Mouse (Mus musculus) heart, embryonic 14.5 days (tissue): ENCODE data around the gene Efna1. TPM values are rescaled to one million over a fixed set of nuclear protein-coding genes. Genes with fewer than 3 reads are reported as not detected.
A peak's percentile ranks its signal among the peaks of the same experiment; 100 is the strongest.

Source experiments
- ATAC-seq: fragments of 200-750 bp; cut with Nextera tagmentation; 2 replicates; pipeline ENCODE4 v1.8.0; 2017; ENCODE audit warnings: low read depth, moderate TSS enrichment; ENCODE audit not compliant: insufficient number of reproducible peaks, insufficient read depth, low FRiP score
- H3K27ac ChIP-seq, 2 experiments: fragments of 200-500 bp in 1 of 2; fragments of 300-500 bp in 1 of 2; sonication (generic) in 1 of 2; replicated peaks in 1 of 2; 2 replicates each; pipeline ENCODE4 v1.5.1; 2012 to 2014; ENCODE audit warnings: low read depth in 2 of 2, low read length in 2 of 2, control low read depth in 1 of 2, mild to moderate bottlenecking in 1 of 2, mixed read lengths in 1 of 2; ENCODE audit not compliant: control insufficient read depth in 1 of 2, insufficient read depth in 1 of 2
- H3K27me3 ChIP-seq: fragments of 300-500 bp; sonication (generic); 2 replicates; pipeline ENCODE4 v1.6.1; 2014; ENCODE audit warnings: mild to moderate bottlenecking, low read length, control low read depth; ENCODE audit not compliant: control insufficient read depth, insufficient read depth
- H3K36me3 ChIP-seq: fragments of 300-500 bp; sonication (generic); 2 replicates; pipeline ENCODE4 v1.6.1; 2014; ENCODE audit warnings: mild to moderate bottlenecking, control low read depth, low read length, mixed read lengths; ENCODE audit not compliant: control insufficient read depth, insufficient read depth
- H3K4me1 ChIP-seq, 2 experiments: fragments of 200-500 bp in 1 of 2; fragments of 300-500 bp in 1 of 2; sonication (generic) in 1 of 2; 2 replicates each; pipeline ENCODE4 v1.6.1; 2012 to 2014; ENCODE audit warnings: low read length in 2 of 2, control low read depth in 1 of 2, mixed read lengths in 1 of 2; ENCODE audit not compliant: control insufficient read depth in 2 of 2, insufficient read depth in 2 of 2
- H3K4me2 ChIP-seq: fragments of 300-500 bp; sonication (generic); 2 replicates; pipeline ENCODE4 v1.6.1; 2014; ENCODE audit warnings: mild to moderate bottlenecking, low read length
- H3K4me3 ChIP-seq, 2 experiments: fragments of 200-500 bp in 1 of 2; fragments of 300-500 bp in 1 of 2; sonication (generic) in 1 of 2; 2 replicates each; pipeline ENCODE4 v1.5.1; 2012 to 2014; ENCODE audit warnings: low read length in 2 of 2, mild to moderate bottlenecking in 2 of 2, control low read depth in 1 of 2, low read depth in 1 of 2, moderate library complexity in 1 of 2; ENCODE audit not compliant: control insufficient read depth in 1 of 2, insufficient read depth in 1 of 2
- H3K9ac ChIP-seq: fragments of 300-500 bp; sonication (generic); 2 replicates; pipeline ENCODE4 v1.6.1; 2014; ENCODE audit warnings: mild to moderate bottlenecking, low read length
- H3K9me3 ChIP-seq: fragments of 300-500 bp; sonication (generic); 2 replicates; pipeline ENCODE4 v1.6.1; 2016; ENCODE audit warnings: low read length, control low read depth; ENCODE audit not compliant: control insufficient read depth
- WGBS: fragments of 180-500 bp; shearing (Covaris S2); extraction: QIAGEN DNeasy Blood & Tissue Kit; methylation state at CpG from one replicate; pipeline ENCODE4 v1.1.7; 2014; 5-methylcytosine and 5-hydroxymethylcytosine counted together
- polyA plus RNA-seq: library from polyadenylated mRNA; unstranded; fragments of >200 nt; fragmentation: Nextera tagmentation; extraction: Ambion mirVana; gene quantifications from 2 replicates; pipeline ENCODE4 v1.2.1, GENCODE M21; 2014

The Efna1 gene
- polyA plus RNA-seq, 1 experiment from 2014 or later = 38.4 TPM

DNA sequence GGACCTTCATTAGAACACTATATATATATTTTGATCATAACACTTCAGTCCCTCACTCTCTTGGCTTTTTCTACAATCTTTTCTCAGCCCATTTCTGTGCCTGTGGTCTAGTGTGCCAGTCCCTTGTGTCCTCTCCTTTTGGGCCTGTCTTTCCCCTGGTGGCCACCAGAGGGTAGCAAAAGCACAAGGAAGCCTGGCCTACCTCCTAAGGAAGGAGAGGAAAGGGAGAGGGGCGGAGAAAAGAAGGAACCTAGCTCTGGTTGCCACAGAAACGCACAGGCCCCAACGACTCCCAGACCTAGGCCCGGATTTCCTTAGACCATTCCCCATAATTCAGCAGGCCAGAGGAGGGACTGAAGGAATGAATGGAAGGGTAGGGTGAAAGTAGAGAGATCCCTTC lies 35.9 kb upstream of the Efna1 start:
- peaks cover 48% of the 10 kb centered on the region for H3K27me3 ChIP-seq
- H3K4me3 ChIP-seq = peak overlapping the region in 1 of 2 experiments; percentile 8; a peak in 1 of 4 replicates
- H3K9ac ChIP-seq = no peak overlapping the region; the same call in 1 of the 2 replicates
- H3K9me3 ChIP-seq = no peaks in the 10 kb centered on the region
- peaks cover 39 to 55% of the 10 kb centered on the region in 2 experiments for H3K4me1 ChIP-seq
- WGBS = 4% methylated on average over 4 of the region's 4 CpGs
- no peak for ATAC-seq
- H3K4me2 ChIP-seq = peak overlapping the region; percentile 67; the same call in 1 of the 2 replicates
- no peak overlapping the region for H3K27ac ChIP-seq
- no peaks in the 10 kb centered on the region for H3K36me3 ChIP-seq

DNA sequence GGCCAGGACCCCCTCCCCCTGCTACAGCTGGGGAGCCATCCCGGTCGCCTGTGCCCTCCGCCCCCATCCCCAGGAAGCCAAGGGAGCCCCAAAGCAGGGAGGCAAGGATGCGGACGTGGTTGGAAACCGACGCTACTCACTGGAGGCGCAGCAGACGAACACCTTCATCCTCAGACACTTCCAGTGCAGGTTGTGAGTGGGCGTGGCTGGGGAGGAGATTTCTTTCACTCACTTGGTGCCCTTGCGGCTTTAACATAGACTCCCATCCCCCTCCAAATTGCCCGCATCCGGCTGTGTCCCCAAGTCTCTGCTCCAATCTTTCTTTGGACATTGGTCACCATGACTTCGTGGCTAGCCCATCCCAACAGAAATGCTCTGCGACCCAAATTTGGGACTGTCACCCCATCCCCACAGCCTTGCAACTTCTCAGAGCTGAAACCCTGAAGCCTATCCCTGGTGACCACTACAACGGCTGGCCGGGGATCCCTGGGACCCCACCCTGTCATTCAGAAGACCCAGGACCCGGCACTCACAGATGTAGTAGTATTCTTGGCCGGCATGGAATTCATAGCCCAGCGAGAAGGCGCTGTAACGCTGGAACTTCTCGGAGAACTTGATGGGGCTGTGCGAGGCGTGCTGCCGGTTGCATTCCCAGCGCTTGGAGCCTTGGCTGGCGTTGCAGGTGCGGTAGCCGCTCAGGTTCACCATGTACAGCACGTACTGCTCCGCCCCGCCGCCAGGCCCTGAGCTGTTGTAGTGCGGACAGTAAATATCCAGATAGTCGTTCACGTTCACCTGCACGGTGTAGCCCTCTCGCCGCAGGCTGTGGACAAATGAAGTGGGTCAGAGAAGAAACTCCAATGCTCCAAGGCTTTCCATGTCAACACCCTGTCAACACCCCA lies 35.2 kb upstream of the Efna1 start:
- Histone ChIP-seq H3K27ac (no peak overlapping the region), H3K9me3 (no peaks in the 10 kb centered on the region), H3K4me1 (peaks cover 37 to 48% of the 10 kb centered on the region in 2 experiments), H3K4me3 (peak overlapping the region in 1 of 2 experiments; percentile 37; a peak in 2 of 4 replicates), H3K9ac (no peak overlapping the region), H3K27me3 (peaks cover 42% of the 10 kb centered on the region), H3K4me2 (peak overlapping the region; percentile 67), H3K36me3 (no peaks in the 10 kb centered on the region)
- ATAC-seq = no peak
- WGBS = 20% methylated on average over 38 of the region's 40 CpGs

DNA sequence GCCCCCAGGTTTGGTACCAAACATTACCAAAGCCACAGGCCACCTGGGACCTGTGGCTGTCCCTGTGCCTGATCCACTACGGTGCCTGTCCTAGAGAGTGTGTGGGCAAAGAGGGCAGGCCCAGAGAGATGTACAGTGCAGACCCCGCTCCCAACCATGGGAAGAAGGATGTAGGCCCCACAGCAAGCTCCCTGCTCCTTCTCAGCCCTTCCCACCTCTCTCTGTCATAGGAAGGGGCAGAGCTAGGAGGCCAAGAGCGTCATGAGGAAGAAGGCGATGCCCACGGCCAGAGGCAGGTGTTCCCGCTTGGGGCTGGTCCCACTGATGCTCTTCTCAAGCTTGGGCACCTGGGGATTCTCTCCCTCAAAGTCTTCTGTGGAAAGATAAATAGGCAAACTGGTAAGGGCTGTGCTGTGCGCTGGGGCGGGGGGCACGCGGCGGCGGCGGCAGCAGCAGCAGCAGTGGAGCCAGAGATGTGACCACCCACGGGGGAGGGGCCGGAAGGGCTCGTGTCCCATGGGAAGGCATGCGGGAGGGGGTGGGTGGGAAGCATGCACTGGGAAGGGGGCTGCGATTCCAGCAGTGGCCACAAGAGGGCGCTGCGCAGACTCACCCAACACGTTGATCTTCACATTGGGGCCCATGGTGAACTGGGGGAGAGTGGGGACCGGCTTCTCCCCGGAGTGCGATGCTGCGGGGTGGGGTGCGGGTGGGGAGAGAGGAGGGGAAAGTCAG lies 34.4 kb upstream of the Efna1 start:
- H3K4me3 ChIP-seq = peak overlapping the region; percentile 28 to 37
- peaks cover 30 to 40% of the 10 kb centered on the region in 2 experiments for H3K4me1 ChIP-seq
- peak overlapping the region; percentile 67 for H3K4me2 ChIP-seq
- 11% methylated on average over 21 of the region's 26 CpGs for WGBS
- peak; percentile 17; the same call in 1 of the 2 replicates for ATAC-seq
- no peaks in the 10 kb centered on the region for H3K36me3 ChIP-seq
- H3K9ac ChIP-seq = peak overlapping the region; percentile 66
- no peaks in the 10 kb centered on the region for H3K9me3 ChIP-seq
- no peak overlapping the region for H3K27ac ChIP-seq
- H3K27me3 ChIP-seq = peaks cover 33% of the 10 kb centered on the region

DNA sequence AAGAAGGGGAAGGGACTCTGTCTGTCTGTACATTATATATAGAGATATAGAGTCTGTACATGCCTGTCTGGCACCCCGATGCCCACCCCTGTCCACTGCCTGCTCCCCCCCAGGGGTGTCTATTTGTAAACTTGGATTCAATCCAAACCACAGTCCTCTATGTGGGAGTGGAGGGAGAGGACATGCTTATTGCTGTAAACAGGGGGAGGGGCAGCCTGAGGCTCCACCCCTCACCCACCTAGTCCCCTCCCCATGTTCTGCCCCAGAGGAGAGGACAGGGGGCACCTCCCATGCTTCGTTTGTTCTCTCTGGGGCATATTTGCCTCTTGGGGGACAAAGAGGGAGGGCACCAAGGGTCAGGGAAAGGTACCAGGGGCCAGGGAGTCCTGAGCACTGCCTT lies 33.8 kb upstream of the Efna1 start:
- Histone ChIP-seq H3K4me3 (no peak overlapping the region), H3K4me1 (peaks cover 26 to 34% of the 10 kb centered on the region in 2 experiments), H3K36me3 (no peaks in the 10 kb centered on the region), H3K27me3 (peaks cover 28% of the 10 kb centered on the region), H3K9me3 (no peaks in the 10 kb centered on the region), H3K9ac (0 out of 2 replicates have a peak overlapping the region, but pooled peaks have one; percentile 66), H3K4me2 (peak overlapping the region; percentile 67), H3K27ac (no peak overlapping the region)
- 52% methylated on average over 2 of the region's 2 CpGs for WGBS
- ATAC-seq = 0 out of 2 replicates have a peak, but pooled peaks have one; percentile 3

DNA sequence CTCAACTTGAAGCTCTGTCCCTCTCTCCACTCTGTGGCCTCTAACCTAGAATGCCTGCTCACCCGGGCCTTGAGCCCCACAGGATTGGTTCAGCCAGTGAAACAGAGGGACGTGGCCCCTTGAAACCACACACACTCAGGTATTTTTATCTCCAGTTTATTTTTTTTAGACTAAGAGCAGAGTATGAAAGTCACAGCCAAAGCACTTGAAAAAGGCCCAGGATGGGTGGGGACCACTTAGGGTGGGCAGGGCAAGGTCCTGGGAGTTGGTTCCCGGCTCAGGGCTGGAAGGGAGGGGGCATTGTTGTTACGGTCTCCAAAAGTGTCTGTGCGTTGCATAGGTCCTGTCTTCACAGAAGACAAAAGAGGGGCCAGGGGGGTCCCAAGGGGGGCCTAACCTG lies 33.4 kb upstream of the Efna1 start:
- no peaks in the 10 kb centered on the region for H3K36me3 ChIP-seq
- H3K9me3 ChIP-seq = no peaks in the 10 kb centered on the region
- ATAC-seq = no peak
- H3K4me2 ChIP-seq = no peak overlapping the region
- no peak overlapping the region for H3K27ac ChIP-seq
- WGBS = 41% methylated on average over 5 of the region's 5 CpGs
- no peak overlapping the region for H3K9ac ChIP-seq
- H3K4me1 ChIP-seq = peaks cover 23 to 30% of the 10 kb centered on the region in 2 experiments
- H3K27me3 ChIP-seq = peaks cover 23% of the 10 kb centered on the region
- H3K4me3 ChIP-seq = no peak overlapping the region

DNA sequence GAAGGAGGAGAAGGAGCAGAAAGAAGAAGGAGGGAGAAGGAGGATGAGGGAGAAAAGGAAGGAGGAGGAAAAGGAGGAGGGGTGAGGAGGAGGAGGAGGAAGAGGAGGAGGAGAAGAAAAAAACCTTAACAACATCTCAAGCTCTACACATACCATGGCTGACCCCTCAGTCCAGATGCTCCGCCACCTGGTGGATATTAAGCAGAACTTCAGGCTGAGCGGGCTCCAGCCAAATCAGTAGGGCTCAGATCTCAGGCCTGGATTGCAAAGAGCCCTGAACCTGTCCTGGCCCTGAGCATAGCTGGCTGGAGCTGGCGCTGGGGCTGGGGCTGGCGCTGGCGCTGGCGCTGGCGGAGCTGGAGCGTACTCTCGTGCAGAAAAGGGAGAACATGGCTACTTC lies 27.1 kb upstream of the Efna1 start:
- Histone ChIP-seq H3K4me2 (no peak overlapping the region), H3K9ac (no peak overlapping the region), H3K4me3 (no peak overlapping the region), H3K4me1 (no peaks in the 10 kb centered on the region), H3K9me3 (no peaks in the 10 kb centered on the region), H3K36me3 (no peaks in the 10 kb centered on the region), H3K27ac (no peak overlapping the region), H3K27me3 (no peaks in the 10 kb centered on the region)
- 2% methylated on average over 9 of the region's 9 CpGs for WGBS
- ATAC-seq = peak; percentile 44; the same call in 1 of the 2 replicates

DNA sequence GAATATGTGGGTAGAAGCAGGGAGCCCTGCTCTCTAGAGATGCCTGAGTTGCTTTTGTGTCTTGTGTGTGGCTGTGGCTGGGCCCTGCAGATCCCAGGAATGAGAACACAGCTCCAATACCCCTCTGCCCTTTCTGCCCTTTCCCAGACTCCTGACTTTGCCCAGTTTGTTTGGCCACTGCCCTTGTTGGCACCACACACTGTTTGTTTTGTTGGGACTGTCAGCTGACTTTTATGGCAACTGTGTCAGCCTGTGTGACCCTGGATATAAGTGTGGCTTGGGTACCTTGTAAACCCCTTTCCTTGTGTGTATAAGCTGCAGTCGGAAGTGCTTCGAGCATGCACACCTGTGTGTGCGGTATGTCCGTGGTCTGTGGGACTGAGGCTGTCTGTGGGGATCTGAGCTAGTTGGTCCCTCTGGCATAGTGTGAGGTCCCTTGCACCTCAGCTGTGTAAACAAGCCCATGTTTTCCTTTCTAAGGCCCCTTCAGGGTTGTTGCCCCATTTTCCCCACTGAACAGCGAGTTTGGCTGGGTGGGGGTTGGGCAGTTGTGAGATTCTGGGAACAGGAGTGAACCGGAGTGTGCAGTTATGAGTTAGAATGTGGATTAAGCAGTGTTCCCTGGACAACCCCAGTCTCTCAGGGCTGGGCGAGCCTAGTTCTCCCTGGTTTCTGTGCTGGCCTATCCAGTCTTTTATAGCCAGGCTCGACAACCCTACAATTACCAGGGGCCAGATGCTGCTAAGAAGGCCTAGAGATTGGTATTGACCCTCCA lies 24.8 kb upstream of the Efna1 start:
- Histone ChIP-seq H3K9me3 (no peaks in the 10 kb centered on the region), H3K4me3 (no peak overlapping the region), H3K27me3 (no peaks in the 10 kb centered on the region), H3K4me1 (no peaks in the 10 kb centered on the region), H3K36me3 (no peaks in the 10 kb centered on the region), H3K4me2 (no peak overlapping the region), H3K27ac (no peak overlapping the region), H3K9ac (no peak overlapping the region)
- 73% methylated on average over 8 of the region's 8 CpGs for WGBS
- no peak for ATAC-seq
